Comparison of ENCODE assay signal across 7 mouse cellular contexts in genomic region chr8:11450184-11451113, GRCm38 (mm10). TPM values are rescaled to one million over a fixed set of nuclear protein-coding genes. Genes with fewer than 3 reads are reported as not detected.
A peak's percentile ranks its signal among the peaks of the same experiment; 100 is the strongest.
DNase-seq lines count a peak whose midpoint lies in the region; ATAC-seq and TF ChIP-seq lines count a peak whose summit lies in the region.

No protein-coding gene starts in this region.

- TF ChIP-seq CTCF in forebrain, postnatal 0 days (IDR thresholded peaks at IDR 0.05; ENCODE audit: low read depth), result peak; percentile 68
- TF ChIP-seq CTCF in liver, postnatal 0 days (IDR thresholded peaks at IDR 0.05; ENCODE audit: low read depth), result peak; percentile 78

- H3K4me3 ChIP-seq in neural tube, embryonic 14.5 days (ENCODE audit: low read depth, low read length), result no peak overlapping the region
- no peak overlapping the region for H3K4me3 ChIP-seq in forebrain, postnatal 0 days (ENCODE audit: low read depth, low read length)
- H3K4me3 ChIP-seq in intestine, embryonic 16.5 days (ENCODE audit: low read length), result no peak overlapping the region
- no peak overlapping the region for H3K4me3 ChIP-seq in liver, postnatal 0 days (ENCODE audit: low read depth, low read length)

- no peak for TF ChIP-seq EP300 in liver, postnatal 0 days (IDR thresholded peaks at IDR 0.05; ENCODE audit: low read depth)

- no peak overlapping the region for H3K27ac ChIP-seq in neural tube, embryonic 14.5 days (ENCODE audit: low read depth, low read length)
- H3K27ac ChIP-seq in forebrain, postnatal 0 days (ENCODE audit: low read depth, low read length), result no peak overlapping the region
- peak overlapping the region; percentile 16; the same call in 1 of the 2 replicates for H3K27ac ChIP-seq in intestine, embryonic 16.5 days (ENCODE audit: low read length)
- H3K27ac ChIP-seq in liver, postnatal 0 days (ENCODE audit: low read depth), result no peak overlapping the region

- 30% methylated on average over 8 of the region's 8 CpGs for WGBS in neural tube, embryonic 14.5 days
- 39% methylated on average over 8 of the region's 8 CpGs for WGBS in forebrain, postnatal 0 days
- 19% methylated on average over 8 of the region's 8 CpGs for WGBS in intestine, embryonic 16.5 days
- WGBS in liver, postnatal 0 days (ENCODE audit: insufficient replicate concordance), result 28% methylated on average over 8 of the region's 8 CpGs

- H3K9me3 ChIP-seq in neural tube, embryonic 14.5 days (ENCODE audit: control insufficient read depth, low read length), result no peaks in the 10 kb centered on the region
- H3K9me3 ChIP-seq in forebrain, postnatal 0 days (ENCODE audit: low read length), result no peaks in the 10 kb centered on the region
- H3K9me3 ChIP-seq in intestine, embryonic 16.5 days (ENCODE audit: control insufficient read depth, low read length), result no peaks in the 10 kb centered on the region
- H3K9me3 ChIP-seq in liver, postnatal 0 days (ENCODE audit: low read length), result no peaks in the 10 kb centered on the region

- no peaks in the 10 kb centered on the region for H3K4me1 ChIP-seq in neural tube, embryonic 14.5 days (ENCODE audit: control insufficient read depth, insufficient read depth, low read length)
- H3K4me1 ChIP-seq in forebrain, postnatal 0 days (ENCODE audit: insufficient read depth), result no peaks in the 10 kb centered on the region
- H3K4me1 ChIP-seq in intestine, embryonic 16.5 days (ENCODE audit: control insufficient read depth, insufficient read depth, low read length), result peaks cover 10% of the 10 kb centered on the region; the same call in 1 of the 2 replicates
- H3K4me1 ChIP-seq in liver, postnatal 0 days (ENCODE audit: insufficient read depth), result peaks cover 13% of the 10 kb centered on the region

- H3K9ac ChIP-seq in neural tube, embryonic 14.5 days (replicated peaks; ENCODE audit: low read depth, low read length), result no peak overlapping the region
- no peak overlapping the region for H3K9ac ChIP-seq in forebrain, postnatal 0 days
- no peak overlapping the region for H3K9ac ChIP-seq in intestine, embryonic 16.5 days (ENCODE audit: low read depth, low read length)
- H3K9ac ChIP-seq in liver, postnatal 0 days (replicated peaks), result no peak overlapping the region

- DNase-seq in neural tube, embryonic 10.5 days (ENCODE audit: extremely low spot score, low spot score), result no peak
- peak; percentile 67 for DNase-seq in adipocyte (ENCODE audit: low spot score)
- peak; percentile 48 for DNase-seq in forebrain, postnatal 0 days
- peak; percentile 37 for DNase-seq in liver, postnatal 0 days

- H3K27me3 ChIP-seq in neural tube, embryonic 14.5 days (ENCODE audit: control insufficient read depth, insufficient read depth, low read length), result no peaks in the 10 kb centered on the region
- no peaks in the 10 kb centered on the region for H3K27me3 ChIP-seq in forebrain, postnatal 0 days (ENCODE audit: insufficient read depth, low read length)
- H3K27me3 ChIP-seq in intestine, embryonic 16.5 days (replicated peaks; ENCODE audit: control insufficient read depth, insufficient read depth, low read length), result no peaks in the 10 kb centered on the region
- H3K27me3 ChIP-seq in liver, postnatal 0 days (ENCODE audit: insufficient read depth, low read length), result no peaks in the 10 kb centered on the region

- H3K4me2 ChIP-seq in neural tube, embryonic 14.5 days (ENCODE audit: low read depth, low read length), result no peak overlapping the region
- H3K4me2 ChIP-seq in forebrain, postnatal 0 days (ENCODE audit: low read depth), result no peak overlapping the region
- H3K4me2 ChIP-seq in intestine, embryonic 16.5 days (ENCODE audit: low read depth, low read length), result no peak overlapping the region
- H3K4me2 ChIP-seq in liver, postnatal 0 days (ENCODE audit: low read depth, low read length), result no peak overlapping the region

- no peaks in the 10 kb centered on the region for H3K36me3 ChIP-seq in neural tube, embryonic 14.5 days (ENCODE audit: control insufficient read depth, insufficient read depth, low read length)
- H3K36me3 ChIP-seq in forebrain, postnatal 0 days (ENCODE audit: insufficient read depth), result peaks cover 20% of the 10 kb centered on the region
- no peaks in the 10 kb centered on the region for H3K36me3 ChIP-seq in intestine, embryonic 16.5 days (ENCODE audit: control insufficient read depth, insufficient read depth, low read length)
- H3K36me3 ChIP-seq in liver, postnatal 0 days (replicated peaks; ENCODE audit: insufficient read depth, low read length), result peaks cover 6% of the 10 kb centered on the region

- ATAC-seq in neural tube, embryonic 14.5 days (ENCODE audit: low read depth), result peak; percentile 51; the same call in 1 of the 2 replicates
- ATAC-seq in forebrain, postnatal 0 days, result peak; percentile 82
- peak; percentile 91 for ATAC-seq in intestine, embryonic 16.5 days
- ATAC-seq in liver, postnatal 0 days, result peak; percentile 70
- no peak for ATAC-seq in erythroid progenitor cell, adult 5-6 weeks (replicated peaks; ENCODE audit: low FRiP score, poor library complexity, severe bottlenecking)

RNA-seq across cellular contexts. Expression of gene Rab20, which starts 28.1 kb away (rescaled TPM):
- polyA plus RNA-seq in neural tube, embryonic 14.5 days (2014; fragmentation: Nextera tagmentation; extraction: Ambion mirVana), result 0.76 TPM in 1 of 2 replicates, not detected in the other
- total RNA-seq in forebrain, postnatal 0 days (2014; rRNA removed), result 0.95 and 1.2 TPM in 2 replicates
- 1.6 and 2.7 TPM in 2 replicates for polyA plus RNA-seq in forebrain, postnatal 0 days (2015; fragmentation: Nextera tagmentation; extraction: Ambion mirVana)
- polyA plus RNA-seq in intestine, embryonic 16.5 days (2015; fragmentation: Nextera tagmentation; extraction: Ambion mirVana), result 25.5 and 27.6 TPM in 2 replicates
- polyA plus RNA-seq in liver, postnatal 0 days (2015; fragmentation: Nextera tagmentation; extraction: Ambion mirVana), result 10.7 and 11.1 TPM in 2 replicates
- total RNA-seq in erythroid progenitor cell, adult 5-6 weeks (2015; ENCODE audit: low replicate concordance), result 2.9 TPM in 1 of 2 replicates, not detected in the other
- total RNA-seq in erythroid progenitor cell, adult 5-6 weeks (2017; ENCODE audit: low replicate concordance), result 2.8 and 3.6 TPM in 2 replicates

RNA-seq across cellular contexts. Expression of gene Naxd, which starts 46.9 kb away (rescaled TPM):
- polyA plus RNA-seq in neural tube, embryonic 14.5 days (2014; fragmentation: Nextera tagmentation; extraction: Ambion mirVana), result 142 and 150 TPM in 2 replicates
- total RNA-seq in forebrain, postnatal 0 days (2014; rRNA removed), result 89.1 and 111 TPM in 2 replicates
- polyA plus RNA-seq in forebrain, postnatal 0 days (2015; fragmentation: Nextera tagmentation; extraction: Ambion mirVana), result 130 and 134 TPM in 2 replicates
- 96.8 and 105 TPM in 2 replicates for polyA plus RNA-seq in intestine, embryonic 16.5 days (2015; fragmentation: Nextera tagmentation; extraction: Ambion mirVana)
- 46.7 and 47.1 TPM in 2 replicates for polyA plus RNA-seq in liver, postnatal 0 days (2015; fragmentation: Nextera tagmentation; extraction: Ambion mirVana)
- 20.2 and 42.8 TPM in 2 replicates for total RNA-seq in erythroid progenitor cell, adult 5-6 weeks (2015; ENCODE audit: low replicate concordance)
- 12.9 and 24.0 TPM in 2 replicates for total RNA-seq in erythroid progenitor cell, adult 5-6 weeks (2017; ENCODE audit: low replicate concordance)
